Mouse (Mus musculus) CH12.LX (cell line): ENCODE results near the gene Cptp. TPM values are rescaled to one million over a fixed set of nuclear protein-coding genes. Genes with fewer than 3 reads are reported as not detected.

Experiments
- DNase-seq: peaks from one replicate; pipeline ENCODE4 v3.0.0-alpha.2; 2013; ENCODE audit errors: extremely low read depth
- H3K27ac ChIP-seq: 2 replicates; pipeline ENCODE4 v1.5.1; 2012; ENCODE audit warnings: low read depth, mild to moderate bottlenecking, control low read depth, moderate library complexity; ENCODE audit not compliant: insufficient read depth
- H3K27me3 ChIP-seq: replicated peaks from 2 replicates; pipeline ENCODE3; 2012; ENCODE audit warnings: inconsistent platforms
- H3K36me3 ChIP-seq, 2 experiments: replicated peaks in 1 of 2; 2 replicates each; pipeline versions ENCODE3 to v1.6.1; 2012; ENCODE audit warnings: inconsistent platforms in 1 of 2, low read length in 1 of 2, mild to moderate bottlenecking in 1 of 2, mixed read lengths in 1 of 2, moderate library complexity in 1 of 2; ENCODE audit not compliant: control insufficient read depth in 1 of 2, insufficient read depth in 1 of 2
- H3K4me1 ChIP-seq, 2 experiments: 2 replicates each; pipeline ENCODE4 v1.6.1; 2012; ENCODE audit warnings: inconsistent platforms in 1 of 2, moderate library complexity in 1 of 2; ENCODE audit not compliant: insufficient read depth in 2 of 2, control insufficient read depth in 1 of 2
- H3K4me2 ChIP-seq: 2 replicates; pipeline ENCODE4 v1.6.1; 2012; ENCODE audit warnings: low read depth, mild to moderate bottlenecking, control low read depth; ENCODE audit not compliant: poor library complexity, insufficient read depth, severe bottlenecking
- H3K4me3 ChIP-seq, 3 experiments: fragments of 150-350 bp in 1 of 3; sonication (generic) in 1 of 3; replicated peaks in 1 of 3; 2 replicates each; pipeline versions ENCODE3 to v1.5.1; 2011 to 2012; ENCODE audit warnings: low read depth in 2 of 3, low read length in 2 of 3, mild to moderate bottlenecking in 2 of 3, moderate library complexity in 2 of 3, control low read depth in 1 of 3, improper control_type of control experiment in 1 of 3, inconsistent platforms in 1 of 3, mixed read lengths in 1 of 3; ENCODE audit not compliant: poor library complexity in 1 of 3
- H3K79me2 ChIP-seq: replicated peaks from 2 replicates; pipeline ENCODE4 v1.6.1; 2012; ENCODE audit warnings: mild to moderate bottlenecking, moderate library complexity; ENCODE audit not compliant: control insufficient read depth, poor library complexity, insufficient read depth, severe bottlenecking; ENCODE audit errors: extremely low read depth
- H3K9ac ChIP-seq: 2 replicates; pipeline ENCODE4 v1.6.1; 2012; ENCODE audit warnings: low read depth, mild to moderate bottlenecking, control low read depth, moderate library complexity; ENCODE audit not compliant: insufficient read depth
- H3K9me3 ChIP-seq: replicated peaks from 2 replicates; pipeline ENCODE3; 2012; ENCODE audit warnings: low read length, inconsistent platforms, mixed read lengths
- CHD2 ChIP-seq: IDR thresholded peaks from 2 replicates; pipeline ENCODE4 v1.6.1; 2011; ENCODE audit warnings: low read length, improper control_type of control experiment
- CTCF ChIP-seq, 2 experiments: IDR thresholded peaks in 1 of 2; conservative IDR thresholded peaks in 1 of 2; 2 replicates each; pipeline ENCODE4 v1.5.1; 2011 to 2012; ENCODE audit warnings: low read depth in 2 of 2, low read length in 2 of 2, improper control_type of control experiment in 1 of 2, inconsistent platforms in 1 of 2, mild to moderate bottlenecking in 1 of 2, moderate library complexity in 1 of 2
- GABPA ChIP-seq: IDR thresholded peaks from 2 replicates; pipeline ENCODE4 v1.6.1; 2012; ENCODE audit warnings: low read depth, low read length, improper control_type of control experiment, inconsistent platforms; ENCODE audit not compliant: insufficient replicate concordance
- HCFC1 ChIP-seq: IDR thresholded peaks from 2 replicates; pipeline ENCODE4 v1.6.1; 2012; ENCODE audit warnings: low read depth, mild to moderate bottlenecking, inconsistent platforms, low read length, improper control_type of control experiment
- IRF4 ChIP-seq: IDR thresholded peaks from 2 replicates; pipeline ENCODE4 v1.6.1; 2014; ENCODE audit warnings: low read depth, mild to moderate bottlenecking, inconsistent platforms, low read length, improper control_type of control experiment
- JUN ChIP-seq: IDR thresholded peaks from 2 replicates; pipeline ENCODE4 v1.6.1; 2011; ENCODE audit warnings: low read depth, mild to moderate bottlenecking, low read length, improper control_type of control experiment, moderate library complexity; ENCODE audit not compliant: insufficient read depth
- KAT2A ChIP-seq: IDR thresholded peaks from 2 replicates; pipeline ENCODE4 v1.6.1; 2012; ENCODE audit warnings: low read length, improper control_type of control experiment, inconsistent platforms; ENCODE audit not compliant: insufficient replicate concordance
- MAFK ChIP-seq: IDR thresholded peaks from 2 replicates; pipeline ENCODE4 v1.6.1; 2011; ENCODE audit warnings: low read length, improper control_type of control experiment; ENCODE audit not compliant: insufficient replicate concordance
- MAZ ChIP-seq: IDR thresholded peaks from 2 replicates; pipeline ENCODE4 v1.6.1; 2012; ENCODE audit warnings: low read depth, mild to moderate bottlenecking, inconsistent platforms, low read length, improper control_type of control experiment, moderate library complexity
- MEF2A ChIP-seq: IDR thresholded peaks from 2 replicates; pipeline ENCODE4 v1.6.1; 2014; ENCODE audit warnings: low read depth, mild to moderate bottlenecking, inconsistent platforms, low read length, improper control_type of control experiment, borderline replicate concordance
- MXI1 ChIP-seq: IDR thresholded peaks from 2 replicates; pipeline ENCODE4 v1.6.1; 2011; ENCODE audit warnings: mild to moderate bottlenecking, low read depth, low read length, improper control_type of control experiment
- NELFE ChIP-seq: IDR thresholded peaks from 2 replicates; pipeline ENCODE4 v1.6.1; 2011; ENCODE audit warnings: low read depth, low read length, improper control_type of control experiment
- NRF1 ChIP-seq: IDR thresholded peaks from 2 replicates; pipeline ENCODE4 v1.6.1; 2014; ENCODE audit warnings: low read depth, mild to moderate bottlenecking, inconsistent platforms, low read length, improper control_type of control experiment, moderate library complexity
- POLR2A ChIP-seq: IDR thresholded peaks from 2 replicates; pipeline ENCODE4 v1.6.1; 2011; ENCODE audit warnings: low read depth, mild to moderate bottlenecking, improper control_type of control experiment, low read length
- POLR2AphosphoS2 ChIP-seq: IDR thresholded peaks from 2 replicates; pipeline ENCODE4 v1.6.1; 2011; ENCODE audit warnings: low read depth, low read length, improper control_type of control experiment
- RCOR1 ChIP-seq: conservative IDR thresholded peaks from 2 replicates; pipeline ENCODE4 v1.6.1; 2012; ENCODE audit warnings: low read depth, mild to moderate bottlenecking, inconsistent platforms, low read length, improper control_type of control experiment
- USF1 ChIP-seq: IDR thresholded peaks from 2 replicates; pipeline ENCODE4 v1.6.1; 2014; ENCODE audit warnings: low read depth, mild to moderate bottlenecking, inconsistent platforms, low read length, improper control_type of control experiment
- USF2 ChIP-seq: conservative IDR thresholded peaks from 2 replicates; pipeline ENCODE4 v1.6.1; 2011; ENCODE audit warnings: low read depth, low read length, improper control_type of control experiment
- dilution Hi-C: fragments of 300-500 bp; cut with MboI; formaldehyde crosslinking; loops from 2 replicates; pipeline ENCODE4 v1.14.3; 2020; ENCODE audit warnings: low sequenced_read_pairs; ENCODE audit not compliant: extremely low pct_unique_long_range_greater_than_20kb, extremely low pct_ligation_motif_present
- in situ Hi-C: fragments of 300-500 bp; cut with MboI; formaldehyde crosslinking; loops from 3 replicates; pipeline ENCODE4 v1.14.3; 2019; ENCODE audit warnings: low sequenced_read_pairs, low pct_ligation_motif_present, low pct_unique_long_range_greater_than_20kb, mixed read lengths
- polyA plus RNA-seq: library from polyadenylated mRNA; unstranded; fragments of >175 nt; gene quantifications from 2 replicates; pipeline ENCODE4 v1.2.1, GENCODE M21; 2012; ENCODE audit warnings: low read depth; ENCODE audit not compliant: insufficient read length
- total RNA-seq, 2 experiments: library from RNA; depleted of rRNA; stranded (reverse); fragments of 300-350 nt in 1 of 2; fragments of >200 nt in 1 of 2; gene quantifications; 2 replicates each; pipeline ENCODE4 v1.2.3; 2012 to 2014

Cptp gene
- total and polyA plus RNA-seq, 3 experiments = 9.0 to 15.5 (median 12.1) TPM

DNA sequence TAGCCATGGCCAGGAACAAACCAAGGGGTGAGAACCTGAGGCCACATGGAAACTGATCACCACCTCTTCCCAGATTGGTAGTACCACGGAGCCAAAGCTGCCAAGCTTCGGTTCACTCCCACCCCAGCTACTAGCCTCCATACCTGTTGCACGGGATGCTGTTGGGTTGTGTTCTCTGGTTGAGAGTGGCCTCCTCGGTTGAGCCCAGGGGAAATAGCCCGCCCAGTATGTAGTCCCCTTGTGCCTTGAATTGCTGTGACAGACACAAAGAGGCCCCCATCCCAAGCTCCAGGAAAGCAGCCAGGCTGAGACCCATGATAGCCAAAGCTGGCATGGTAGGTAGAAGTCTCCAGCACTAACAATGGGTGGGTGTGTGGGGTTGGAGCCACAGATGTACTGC is 6.2 kb downstream of the Cptp start, which contains the start of gene Tas1r3:
Tas1r3 (minus strand) TSS at position 362 of the 400 bp plus-strand sequence.
- no peaks in the 10 kb centered on the region for H3K9me3 ChIP-seq
- no peak within 1 kb of the TSS for H3K9ac ChIP-seq
- no peak for DNase-seq
- no peak within 1 kb of the TSS for H3K4me2 ChIP-seq
- H3K36me3 ChIP-seq = peaks cover 67 to 94% of the 10 kb centered on the region in 2 experiments
- TF ChIP-seq NELFE = no peak
- TF ChIP-seq MXI1 = no peak
- TF ChIP-seq USF2 = no peak
- no peak for TF ChIP-seq GABPA
- no peak for TF ChIP-seq MAZ
- no peak for TF ChIP-seq IRF4
- no peak for TF ChIP-seq JUN
- TF ChIP-seq CHD2 = no peak
- TF ChIP-seq POLR2A = no peak
- no peak for TF ChIP-seq HCFC1
- no peak for TF ChIP-seq RCOR1
- TF ChIP-seq NRF1 = no peak
- TF ChIP-seq MAFK = no peak
- no peak for TF ChIP-seq POLR2AphosphoS2
- TF ChIP-seq MEF2A = no peak
- no peak for TF ChIP-seq USF1
- no peak for TF ChIP-seq CTCF (conservative IDR thresholded peaks at IDR 0.05 in 1 of 2, IDR thresholded peaks at IDR 0.05 in 1 of 2; ENCODE audit: low read depth in 2 of 2, low read length in 2 of 2)
- no peak within 1 kb of the TSS for H3K4me3 ChIP-seq
- no peaks in the 10 kb centered on the region for H3K79me2 ChIP-seq
- H3K27ac ChIP-seq = no peak within 1 kb of the TSS
- peaks cover 16 to 29% of the 10 kb centered on the region in 2 experiments for H3K4me1 ChIP-seq
- dilution Hi-C loops (no loop called here), in situ Hi-C loops (no loop called here)
- H3K27me3 ChIP-seq = no peaks in the 10 kb centered on the region

DNA sequence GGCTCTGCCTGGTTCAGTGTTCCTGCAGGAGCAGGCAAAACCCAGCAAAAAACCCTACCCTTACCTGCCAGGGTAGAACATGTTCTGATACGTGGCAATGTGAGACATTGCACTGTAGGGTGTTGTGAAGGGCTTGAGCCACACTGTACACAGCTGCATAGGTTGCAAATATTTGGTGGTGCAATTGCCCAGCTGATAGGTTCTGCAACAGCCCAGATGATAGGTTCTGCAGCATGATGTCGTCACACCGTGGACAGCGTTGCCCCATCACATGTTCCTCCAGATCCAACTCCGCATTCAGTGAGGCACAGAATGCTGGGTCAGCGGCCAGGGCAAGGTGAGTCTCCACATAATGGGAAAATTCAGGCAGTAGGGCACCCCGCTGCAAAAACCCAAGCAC is 7.5 kb downstream of the Cptp start:
- Histone ChIP-seq H3K9me3 (no peaks in the 10 kb centered on the region), H3K4me3 (no peak overlapping the region), H3K4me1 (peaks cover 8 to 17% of the 10 kb centered on the region in 2 experiments; a peak in 3 of 4 replicates), H3K27me3 (no peaks in the 10 kb centered on the region), H3K79me2 (no peaks in the 10 kb centered on the region), H3K4me2 (no peak overlapping the region), H3K27ac (no peak overlapping the region), H3K9ac (no peak overlapping the region), H3K36me3 (peaks cover 74 to 99% of the 10 kb centered on the region in 2 experiments)
- TF ChIP-seq KAT2A = no peak
- TF ChIP-seq POLR2AphosphoS2 = no peak
- no peak for TF ChIP-seq HCFC1
- dilution Hi-C loops = no loop called here
- in situ Hi-C loops = no loop called here
- DNase-seq = no peak
